Mouse (Mus musculus): ENCODE results near the gene Adrb1. TPM values are rescaled to one million over a fixed set of nuclear protein-coding genes. Genes with fewer than 3 reads are reported as not detected.

Gene Adrb1
- total and polyA plus RNA-seq, 2 experiments from 2014 or later, result 2.0 to 7.6 TPM

- no peaks in the 10 kb centered on the region for H3K4me1 ChIP-seq (ENCODE audit: insufficient read depth, low read length)
- 88% methylated on average over 7 of the region's 7 CpGs for WGBS
- no peak for ATAC-seq (ENCODE audit: low FRiP score)
Measured at GRCm38 (mm10) chr19:56679992-56680391, 42.0 kb upstream of the Adrb1 start.

GRCm38 (mm10) chr19:56682297-56682696 lies 39.7 kb upstream of the Adrb1 start:
- Histone ChIP-seq H3K9me3 (ENCODE audit: low read length) (no peaks in the 10 kb centered on the region), H3K27ac (ENCODE audit: low read depth, low read length) (no peak overlapping the region), H3K27me3 (ENCODE audit: insufficient read depth, low read length) (no peaks in the 10 kb centered on the region), H3K36me3 (ENCODE audit: insufficient read depth, low read length) (no peaks in the 10 kb centered on the region), H3K4me2 (ENCODE audit: low read depth, low read length, poor library complexity, severe bottlenecking) (no peak overlapping the region), H3K4me1 (ENCODE audit: insufficient read depth, low read length) (no peaks in the 10 kb centered on the region), H3K4me3 (ENCODE audit: low read depth, low read length) (no peak overlapping the region), H3K9ac (replicated peaks; ENCODE audit: low read length, poor library complexity, severe bottlenecking) (no peak overlapping the region)
- no peak for TF ChIP-seq CTCF (IDR thresholded peaks at IDR 0.05)
- DNase-seq (ENCODE audit: low spot score) (no peak), ATAC-seq (ENCODE audit: low FRiP score) (no peak)
- 85% methylated on average over 7 of the region's 7 CpGs for WGBS

More at GRCm38 (mm10) chr19:56679992-56680391, 42.0 kb upstream of the Adrb1 start:
- Histone ChIP-seq H3K9me3 (ENCODE audit: low read length) (no peaks in the 10 kb centered on the region), H3K4me2 (ENCODE audit: low read depth, low read length, poor library complexity, severe bottlenecking) (no peak overlapping the region), H3K4me3 (ENCODE audit: low read depth, low read length) (no peak overlapping the region), H3K9ac (replicated peaks; ENCODE audit: low read length, poor library complexity, severe bottlenecking) (no peak overlapping the region), H3K27me3 (ENCODE audit: insufficient read depth, low read length) (no peaks in the 10 kb centered on the region), H3K27ac (ENCODE audit: low read depth, low read length) (no peak overlapping the region), H3K36me3 (ENCODE audit: insufficient read depth, low read length) (no peaks in the 10 kb centered on the region)
- no peak for DNase-seq (ENCODE audit: low spot score)
- TF ChIP-seq CTCF (IDR thresholded peaks at IDR 0.05), result no peak

GRCm38 (mm10) chr19:56682843-56683242 lies 39.2 kb upstream of the Adrb1 start:
- DNase-seq (ENCODE audit: low spot score) (no peak), ATAC-seq (ENCODE audit: low FRiP score) (no peak)
- Histone ChIP-seq H3K9me3 (ENCODE audit: low read length) (no peaks in the 10 kb centered on the region), H3K27ac (ENCODE audit: low read depth, low read length) (no peak overlapping the region), H3K36me3 (ENCODE audit: insufficient read depth, low read length) (no peaks in the 10 kb centered on the region), H3K27me3 (ENCODE audit: insufficient read depth, low read length) (no peaks in the 10 kb centered on the region), H3K4me3 (ENCODE audit: low read depth, low read length) (no peak overlapping the region), H3K9ac (replicated peaks; ENCODE audit: low read length, poor library complexity, severe bottlenecking) (no peak overlapping the region), H3K4me2 (ENCODE audit: low read depth, low read length, poor library complexity, severe bottlenecking) (no peak overlapping the region), H3K4me1 (ENCODE audit: insufficient read depth, low read length) (no peaks in the 10 kb centered on the region)
- TF ChIP-seq CTCF (IDR thresholded peaks at IDR 0.05), result no peak
- WGBS, result 85% methylated on average over 7 of the region's 7 CpGs

- no peak overlapping the region for H3K4me3 ChIP-seq (ENCODE audit: low read depth, low read length)
- 77% methylated on average over 7 of the region's 7 CpGs for WGBS
- H3K9me3 ChIP-seq (ENCODE audit: low read length), result no peaks in the 10 kb centered on the region
- no peaks in the 10 kb centered on the region for H3K4me1 ChIP-seq (ENCODE audit: insufficient read depth, low read length)
- H3K27me3 ChIP-seq (ENCODE audit: insufficient read depth, low read length), result no peaks in the 10 kb centered on the region
- no peak overlapping the region for H3K9ac ChIP-seq (replicated peaks; ENCODE audit: low read length, poor library complexity, severe bottlenecking)
- TF ChIP-seq CTCF (IDR thresholded peaks at IDR 0.05), result no peak
- H3K27ac ChIP-seq (ENCODE audit: low read depth, low read length), result no peak overlapping the region
- no peak for ATAC-seq (ENCODE audit: low FRiP score)
- no peaks in the 10 kb centered on the region for H3K36me3 ChIP-seq (ENCODE audit: insufficient read depth, low read length)
- DNase-seq (ENCODE audit: low spot score), result no peak
- no peak overlapping the region for H3K4me2 ChIP-seq (ENCODE audit: low read depth, low read length, poor library complexity, severe bottlenecking)
Measured at GRCm38 (mm10) chr19:56685515-56685914, 36.5 kb upstream of the Adrb1 start.

- Histone ChIP-seq H3K4me2 (ENCODE audit: low read depth, low read length, poor library complexity, severe bottlenecking) (no peak overlapping the region), H3K27ac (ENCODE audit: low read depth, low read length) (no peak overlapping the region), H3K4me1 (ENCODE audit: insufficient read depth, low read length) (no peaks in the 10 kb centered on the region), H3K4me3 (ENCODE audit: low read depth, low read length) (no peak overlapping the region), H3K36me3 (ENCODE audit: insufficient read depth, low read length) (no peaks in the 10 kb centered on the region), H3K27me3 (ENCODE audit: insufficient read depth, low read length) (no peaks in the 10 kb centered on the region), H3K9ac (replicated peaks; ENCODE audit: low read length, poor library complexity, severe bottlenecking) (no peak overlapping the region), H3K9me3 (ENCODE audit: low read length) (no peaks in the 10 kb centered on the region)
- DNase-seq (ENCODE audit: low spot score) (peak; percentile 15), ATAC-seq (ENCODE audit: low FRiP score) (no peak)
- TF ChIP-seq CTCF (IDR thresholded peaks at IDR 0.05), result no peak
- WGBS, result 59% methylated on average over 12 of the region's 12 CpGs
Measured at GRCm38 (mm10) chr19:56686218-56686617, 35.8 kb upstream of the Adrb1 start.

- 78% methylated on average over 8 of the region's 8 CpGs for WGBS
- Histone ChIP-seq H3K9ac (replicated peaks; ENCODE audit: low read length, poor library complexity, severe bottlenecking) (no peak overlapping the region), H3K4me2 (ENCODE audit: low read depth, low read length, poor library complexity, severe bottlenecking) (no peak overlapping the region), H3K4me3 (ENCODE audit: low read depth, low read length) (no peak overlapping the region), H3K27ac (ENCODE audit: low read depth, low read length) (no peak overlapping the region), H3K36me3 (ENCODE audit: insufficient read depth, low read length) (no peaks in the 10 kb centered on the region), H3K4me1 (ENCODE audit: insufficient read depth, low read length) (no peaks in the 10 kb centered on the region), H3K9me3 (ENCODE audit: low read length) (no peaks in the 10 kb centered on the region), H3K27me3 (ENCODE audit: insufficient read depth, low read length) (no peaks in the 10 kb centered on the region)
- DNase-seq (ENCODE audit: low spot score) (no peak), ATAC-seq (ENCODE audit: low FRiP score) (no peak)
- no peak for TF ChIP-seq CTCF (IDR thresholded peaks at IDR 0.05)
Measured at GRCm38 (mm10) chr19:56687026-56687635, 34.9 kb upstream of the Adrb1 start.

Data from midbrain, postnatal 0 days (tissue).